ENCODE assay signal across 12 mouse cellular contexts in genomic region chr10:8878824-8879223, GRCm38 (mm10). TPM values are rescaled to one million over a fixed set of nuclear protein-coding genes. Genes with fewer than 3 reads are reported as not detected.
DNase-seq lines count a peak whose midpoint lies in the region; ATAC-seq and TF ChIP-seq lines count a peak whose summit lies in the region.
"Had no signal": no experiment of that assay in that cellular context is flagged by ENCODE, and none has a peak within 500 bp of the region (broad histone marks: within the 10 kb centered on the region; RNA-seq: fewer than 3 reads in every experiment).

No protein-coding gene starts in this region.

- no peak overlapping the region for H3K4me2 ChIP-seq in kidney, embryonic 14.5 days (replicated peaks; ENCODE audit: low read depth, low read length)
- H3K4me2 ChIP-seq in intestine, embryonic 16.5 days (ENCODE audit: low read depth, low read length) = peak overlapping the region; percentile 18; the same call in 1 of the 2 replicates
- H3K4me2 ChIP-seq in forebrain, postnatal 0 days (ENCODE audit: low read depth) = no peak overlapping the region
- H3K4me2 ChIP-seq: hindbrain, embryonic 14.5 days had no signal

- no peak overlapping the region for H3K27ac ChIP-seq in kidney, embryonic 14.5 days (ENCODE audit: low read depth, low read length)
- H3K27ac ChIP-seq in bone marrow macrophage, adult 2 months (ENCODE audit: insufficient read depth, low read depth, low read length) = peak overlapping the region; percentile 33
- H3K27ac ChIP-seq in intestine, embryonic 16.5 days (ENCODE audit: low read length) = no peak overlapping the region
- no peak overlapping the region for H3K27ac ChIP-seq in forebrain, postnatal 0 days (ENCODE audit: low read depth, low read length)
- H3K27ac ChIP-seq: hindbrain, embryonic 14.5 days had no signal

- no peaks in the 10 kb centered on the region for H3K9me3 ChIP-seq in kidney, embryonic 14.5 days (ENCODE audit: control insufficient read depth, low read length)
- H3K9me3 ChIP-seq in intestine, embryonic 16.5 days (ENCODE audit: control insufficient read depth, low read length) = no peaks in the 10 kb centered on the region
- no peaks in the 10 kb centered on the region for H3K9me3 ChIP-seq in forebrain, postnatal 0 days (ENCODE audit: low read length)

- no peak overlapping the region for H3K4me3 ChIP-seq in kidney, embryonic 14.5 days (ENCODE audit: low read length)
- H3K4me3 ChIP-seq in bone marrow macrophage, adult 2 months (ENCODE audit: insufficient read depth, low read length) = no peak overlapping the region
- 0 out of 2 replicates have a peak overlapping the region, but pooled peaks have one; percentile 12 for H3K4me3 ChIP-seq in intestine, embryonic 16.5 days (ENCODE audit: low read length)
- H3K4me3 ChIP-seq in forebrain, postnatal 0 days (ENCODE audit: low read depth, low read length) = no peak overlapping the region

- DNase-seq in kidney, adult 8-10 months = no peak
- peak; percentile 31 for DNase-seq in lung, postnatal 36 days
- no peak for DNase-seq in thymus, postnatal 14 days
- DNase-seq in forebrain, postnatal 0 days = no peak
- DNase-seq in layer of hippocampus, adult 18-20 months (ENCODE audit: low spot score in 2 of 2) = no peak
- DNase-seq: adrenal gland, postnatal 25 days; cerebellum, adult 11 months; kidney, postnatal 25 days had no signal

- TF ChIP-seq POLR2A in bone marrow macrophage, adult 2 months (IDR thresholded peaks at IDR 0.05; ENCODE audit: borderline replicate concordance, low read depth, low read length) = no peak

- H3K36me3 ChIP-seq in kidney, embryonic 14.5 days (ENCODE audit: control insufficient read depth, insufficient read depth, low read length) = no peaks in the 10 kb centered on the region
- H3K36me3 ChIP-seq in intestine, embryonic 16.5 days (ENCODE audit: control insufficient read depth, insufficient read depth, low read length) = no peaks in the 10 kb centered on the region
- no peaks in the 10 kb centered on the region for H3K36me3 ChIP-seq in forebrain, postnatal 0 days (ENCODE audit: insufficient read depth)

- WGBS in kidney, embryonic 14.5 days = 24% methylated on average over 9 of the region's 9 CpGs
- WGBS in intestine, embryonic 16.5 days = 43% methylated on average over 9 of the region's 9 CpGs
- WGBS in forebrain, postnatal 0 days = 37% methylated on average over 9 of the region's 9 CpGs

- H3K9ac ChIP-seq in kidney, embryonic 14.5 days (ENCODE audit: low read depth, low read length) = no peak overlapping the region
- H3K9ac ChIP-seq in intestine, embryonic 16.5 days (ENCODE audit: low read depth, low read length) = no peak overlapping the region
- H3K9ac ChIP-seq in forebrain, postnatal 0 days = no peak overlapping the region
- H3K9ac ChIP-seq: hindbrain, embryonic 14.5 days had no signal

- H3K4me1 ChIP-seq in kidney, embryonic 14.5 days (ENCODE audit: control insufficient read depth, insufficient read depth, low read length) = peaks cover 11% of the 10 kb centered on the region
- peaks cover 63% of the 10 kb centered on the region for H3K4me1 ChIP-seq in bone marrow macrophage, adult 2 months (ENCODE audit: control insufficient read depth, insufficient read depth, low read length)
- H3K4me1 ChIP-seq in intestine, embryonic 16.5 days (ENCODE audit: control insufficient read depth, insufficient read depth, low read length) = peaks cover 5% of the 10 kb centered on the region
- H3K4me1 ChIP-seq in forebrain, postnatal 0 days (ENCODE audit: insufficient read depth) = no peaks in the 10 kb centered on the region

- no peaks in the 10 kb centered on the region for H3K27me3 ChIP-seq in kidney, embryonic 14.5 days (ENCODE audit: control insufficient read depth, insufficient read depth, low read length)
- H3K27me3 ChIP-seq in intestine, embryonic 16.5 days (replicated peaks; ENCODE audit: control insufficient read depth, insufficient read depth, low read length) = no peaks in the 10 kb centered on the region
- peaks cover 2% of the 10 kb centered on the region; the same call in 1 of the 2 replicates for H3K27me3 ChIP-seq in forebrain, postnatal 0 days (ENCODE audit: insufficient read depth, low read length)

- no peak for TF ChIP-seq CTCF in bone marrow macrophage, adult 2 months (IDR thresholded peaks at IDR 0.05; ENCODE audit: low read depth, low read length)
- no peak for TF ChIP-seq CTCF in forebrain, postnatal 0 days (IDR thresholded peaks at IDR 0.05; ENCODE audit: low read depth)

- ATAC-seq in kidney, embryonic 14.5 days (ENCODE audit: low FRiP score, low TSS enrichment) = peak; percentile 30; the same call in 1 of the 2 replicates
- ATAC-seq in intestine, embryonic 16.5 days = 0 out of 2 replicates have a peak, but pooled peaks have one; percentile 5
- ATAC-seq in forebrain, postnatal 0 days = no peak

RNA-seq across cellular contexts. Expression of gene Sash1, which starts 7.0 kb away (rescaled TPM):
- 5.5 and 6.5 TPM in 2 replicates for polyA plus RNA-seq in kidney, embryonic 14.5 days (2014; fragmentation: Nextera tagmentation; extraction: Ambion mirVana)
- 80.4 and 96.7 TPM in 2 replicates for polyA plus RNA-seq in bone marrow macrophage, adult 2 months (2012; ENCODE audit: insufficient read depth, insufficient read length, missing spikeins)
- 2.3 and 2.8 TPM in 2 replicates for polyA plus RNA-seq in intestine, embryonic 16.5 days (2015; fragmentation: Nextera tagmentation; extraction: Ambion mirVana)
- total RNA-seq in forebrain, postnatal 0 days (2014; rRNA removed) = 24.8 and 33.3 TPM in 2 replicates
- 2.2 and 3.6 TPM in 2 replicates for polyA plus RNA-seq in forebrain, postnatal 0 days (2015; fragmentation: Nextera tagmentation; extraction: Ambion mirVana)
- 10 to 100 TPM; 78.9 to 79.8 TPM for total RNA-seq in layer of hippocampus, adult 18-20 months (2021)

Comparison
In these comparisons a context has a peak if more than half of its experiments do, and no peak if none do; other contexts are left out.
1. RNA of gene Sash1, which starts 7.0 kb away (polyA plus RNA-seq): 80.4 to 96.7 TPM in bone marrow macrophage, adult 2 months; 5.5 to 6.5 TPM in kidney, embryonic 14.5 days, 2.2 to 3.6 TPM in forebrain, postnatal 0 days and 2.3 to 2.8 TPM in intestine, embryonic 16.5 days; every median in the first group is over 10 times any median in the second.